Mouse (Mus musculus) heart, postnatal 0 days (tissue): ENCODE data around the gene Scn3b.

ENCODE experiments used
- CTCF ChIP-seq: IDR thresholded peaks from 2 replicates; pipeline ENCODE4 v1.5.1; 2016; ENCODE audit warnings: antibody characterized with exemption, control low read depth, low read depth
- EP300 ChIP-seq: IDR thresholded peaks from 2 replicates; pipeline ENCODE4 v1.6.1; 2016; ENCODE audit warnings: antibody characterized with exemption, low read depth

DNA sequence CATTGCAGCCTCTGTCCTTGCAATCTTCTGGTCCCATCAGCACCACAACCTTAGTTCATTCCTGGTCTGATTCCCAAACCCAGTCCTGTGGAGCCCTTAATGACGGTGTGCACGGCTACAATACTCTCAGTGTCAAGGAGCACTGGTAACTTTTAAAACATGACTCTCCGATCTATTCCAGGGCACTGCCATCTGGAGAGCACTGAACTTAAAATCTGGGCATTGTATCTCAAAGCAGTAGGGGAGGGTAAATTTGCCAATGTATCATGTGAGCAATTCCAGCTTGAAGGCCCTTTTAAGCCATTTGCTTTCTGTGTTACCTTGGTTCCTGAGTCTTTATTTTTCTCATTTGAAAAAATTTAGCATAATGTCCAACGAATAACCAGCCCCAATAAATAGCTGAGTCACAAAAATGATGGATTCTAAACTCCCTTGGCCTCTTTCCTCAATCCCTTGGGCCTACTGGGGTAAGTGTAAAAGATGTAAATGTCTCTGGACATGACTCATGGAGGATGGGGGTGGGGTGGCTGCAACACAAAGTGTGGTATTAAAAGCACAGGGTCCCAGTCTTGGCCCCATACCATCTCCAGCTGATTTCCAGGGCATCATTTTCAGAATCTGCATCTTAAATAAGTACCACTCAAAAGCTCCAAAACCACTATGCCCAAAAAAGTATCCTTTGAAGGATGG, 68.3 kb downstream of the Scn3b start:
- no peak for TF ChIP-seq EP300
- TF ChIP-seq CTCF, result no peak
